Mouse (Mus musculus): ENCODE data around the gene Mkrn2os. TPM values are rescaled to one million over a fixed set of nuclear protein-coding genes. Genes with fewer than 3 reads are reported as not detected.

Mkrn2os gene
- total RNA-seq, 4 experiments from 2014 or later: 0.52 to 1.1 (median 0.71) TPM

Other genes with a start within 250 kb of the Mkrn2os start
- gene Pparg, start 231.6 kb downstream of the Mkrn2os start, total RNA-seq (2022): 10 to 100 TPM in 3 of 4 experiments, 1 to 10 TPM in 1; 9.5 to 13.5 (median 12.3) TPM
- gene Tsen2, start 47.9 kb downstream of the Mkrn2os start, total RNA-seq (2022): 10 to 100 TPM in 1 of 4 experiments, 1 to 10 TPM in 3; 7.5 to 12.0 (median 7.6) TPM
- 10 to 100 TPM; 35.2 to 42.7 (median 39.5) TPM for gene Mkrn2, start 9.3 kb upstream of the Mkrn2os start, total RNA-seq (2022)
- 100 to 1,000 TPM in 3 of 4 experiments, 10 to 100 TPM in 1; 97.6 to 104 (median 102) TPM for gene Raf1, start 84.1 kb upstream of the Mkrn2os start, total RNA-seq (2022)
- 1 to 10 TPM in 1 of 4 experiments, under 1 TPM in 3; 0.41 to 1.0 (median 0.60) TPM for gene Tmem40, start 169.8 kb upstream of the Mkrn2os start, total RNA-seq (2022)
- gene Cand2, start 182.0 kb upstream of the Mkrn2os start, total RNA-seq (2022): 10 to 100 TPM; 77.2 to 97.7 (median 87.6) TPM
- gene Rpl32, start 216.2 kb upstream of the Mkrn2os start, total RNA-seq (2022): 100 to 1,000 TPM; 586 to 697 (median 628) TPM
- gene Efcab12, start 245.8 kb upstream of the Mkrn2os start, total RNA-seq (2022): under 1 TPM; 0.20 to 0.53 (median 0.36) TPM

Measured in heart, adult 8-10 months (tissue).